13 mouse cellular contexts compared by ENCODE assay signal in genomic region chr5:13351611-13352010, GRCm38 (mm10).
"Had no signal": no experiment of that assay in that cellular context is flagged by ENCODE, and none has a peak within 500 bp of the region (broad histone marks: within the 10 kb centered on the region; RNA-seq: fewer than 3 reads in every experiment).

No protein-coding gene starts in this region.

- H3K9me3 ChIP-seq: limb, embryonic 15.5 days; liver, embryonic 12.5 days; lung, embryonic 15.5 days; midbrain, embryonic 13.5 days; neural tube, embryonic 12.5 days had no signal

- H3K27ac ChIP-seq: kidney, postnatal 0 days; limb, embryonic 15.5 days; liver, embryonic 12.5 days; midbrain, embryonic 13.5 days; neural tube, embryonic 12.5 days; stomach, postnatal 0 days had no signal

- H3K36me3 ChIP-seq: limb, embryonic 15.5 days; liver, embryonic 12.5 days; lung, embryonic 15.5 days; midbrain, embryonic 13.5 days; neural tube, embryonic 12.5 days had no signal

- H3K4me1 ChIP-seq: limb, embryonic 15.5 days; liver, embryonic 12.5 days; midbrain, embryonic 13.5 days; neural tube, embryonic 12.5 days had no signal

- H3K4me3 ChIP-seq: limb, embryonic 15.5 days; liver, embryonic 12.5 days; lung, embryonic 15.5 days; midbrain, embryonic 13.5 days; myocyte; neural tube, embryonic 12.5 days had no signal

- DNase-seq: kidney, postnatal 36 days; layer of hippocampus, adult 9-11 months; layer of hippocampus, postnatal 36 days; lung, postnatal 14 days; thymus, postnatal 4 days had no signal

- ATAC-seq: liver, embryonic 12.5 days; midbrain, embryonic 13.5 days had no signal

- H3K27me3 ChIP-seq: limb, embryonic 15.5 days; liver, embryonic 12.5 days; lung, embryonic 15.5 days; midbrain, embryonic 13.5 days; neural tube, embryonic 12.5 days had no signal

- H3K4me2 ChIP-seq: limb, embryonic 15.5 days; liver, embryonic 12.5 days; lung, embryonic 15.5 days; midbrain, embryonic 13.5 days; neural tube, embryonic 12.5 days had no signal

- H3K9ac ChIP-seq: limb, embryonic 15.5 days; liver, embryonic 12.5 days; lung, embryonic 15.5 days; midbrain, embryonic 13.5 days; neural tube, embryonic 12.5 days had no signal
